Mouse (Mus musculus): ENCODE results near the gene Masp1.

Gene Masp1

DNA sequence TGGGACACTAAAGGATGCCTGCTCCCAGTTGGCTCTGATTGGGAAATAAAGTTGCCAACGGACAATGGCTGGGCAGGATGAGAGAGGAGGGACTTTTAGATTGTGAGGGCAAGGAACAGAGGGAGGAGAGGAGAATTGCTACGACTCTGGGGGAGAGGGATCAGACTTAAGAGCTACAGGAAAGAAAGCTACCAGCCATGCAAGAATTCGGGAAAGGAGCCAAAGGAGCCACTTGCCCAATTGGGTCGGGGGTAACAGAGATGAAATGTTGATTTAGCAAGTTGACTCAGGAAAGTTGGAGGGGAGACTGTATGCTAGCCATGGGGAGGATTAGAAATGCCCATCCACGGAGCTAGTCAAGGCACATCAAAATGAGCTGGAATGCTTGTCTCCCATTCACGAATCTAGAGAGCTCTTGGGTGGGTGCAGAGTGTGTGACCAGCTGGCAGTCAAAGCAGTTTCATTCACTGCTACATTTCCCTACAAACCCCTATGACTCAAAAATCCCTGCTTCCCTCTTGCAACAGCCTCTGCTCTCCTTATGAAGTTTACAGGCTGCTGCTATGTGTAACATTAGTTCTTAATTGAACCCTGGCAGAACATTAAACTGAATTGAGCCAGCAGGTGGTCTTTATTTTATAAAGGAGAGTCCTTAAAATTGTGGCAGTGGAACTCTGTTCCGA lies 61.6 kb downstream of the Masp1 start:
- DNase-seq (ENCODE audit: low spot score), result no peak

DNA sequence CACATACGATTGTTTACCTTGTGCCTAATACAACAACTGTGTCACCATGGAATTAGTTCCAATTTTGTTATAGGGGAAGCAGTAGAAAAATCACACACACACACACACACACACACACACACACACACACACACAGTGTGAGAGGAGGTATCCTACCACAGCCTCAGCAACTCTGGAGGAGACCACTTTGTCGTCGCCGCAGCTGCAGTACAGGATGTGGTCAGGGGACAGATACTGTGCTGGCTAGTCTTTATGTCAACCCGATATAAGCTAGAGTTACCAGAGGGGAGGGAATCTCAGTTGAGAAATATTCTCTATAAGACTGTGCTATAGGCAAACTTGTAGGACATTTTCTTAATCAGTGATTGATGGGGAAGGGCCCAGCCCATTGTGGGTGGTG lies 63.3 kb downstream of the Masp1 start:
- no peak for DNase-seq (ENCODE audit: low spot score)

DNA sequence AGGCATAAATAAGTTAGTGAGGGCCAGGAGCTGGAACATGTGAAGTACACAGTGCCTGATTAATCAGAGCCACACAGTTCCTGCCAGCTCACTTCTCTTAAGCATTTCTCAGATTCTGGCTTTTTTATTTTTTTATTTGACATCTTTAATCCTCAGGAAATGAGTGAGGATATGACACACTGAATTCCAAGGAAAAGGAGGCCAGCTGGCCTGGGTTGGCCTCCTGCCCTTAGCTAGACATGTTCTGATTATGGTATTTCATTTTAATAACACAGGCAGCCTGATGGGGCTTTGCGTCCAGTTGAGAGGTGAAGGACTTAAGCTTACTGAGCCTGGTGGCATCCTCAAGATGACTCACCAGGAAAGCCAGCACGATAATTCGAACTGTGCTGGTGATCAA lies 64.1 kb downstream of the Masp1 start:
- DNase-seq (ENCODE audit: low spot score), result no peak

DNA sequence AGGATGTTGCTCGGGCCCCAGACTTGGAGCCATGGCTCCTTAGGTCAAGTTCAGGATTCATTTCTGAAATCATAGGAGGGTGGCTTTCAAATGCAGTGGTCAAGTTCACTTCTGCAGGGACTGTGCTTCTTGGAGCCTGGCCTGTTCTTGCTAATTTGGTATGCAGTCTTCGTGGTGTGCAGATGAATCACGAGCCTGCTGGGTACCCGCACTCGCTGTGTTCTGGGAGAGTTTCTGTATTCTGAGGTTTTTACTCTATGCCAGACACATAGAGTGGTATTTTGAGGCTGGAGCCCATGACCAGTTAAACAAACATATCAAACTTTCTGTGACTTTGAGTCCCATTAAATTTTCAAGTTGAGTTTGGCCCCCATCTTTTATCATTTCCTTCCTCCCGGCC lies 66.2 kb downstream of the Masp1 start:
- no peak for DNase-seq (ENCODE audit: low spot score)

DNA sequence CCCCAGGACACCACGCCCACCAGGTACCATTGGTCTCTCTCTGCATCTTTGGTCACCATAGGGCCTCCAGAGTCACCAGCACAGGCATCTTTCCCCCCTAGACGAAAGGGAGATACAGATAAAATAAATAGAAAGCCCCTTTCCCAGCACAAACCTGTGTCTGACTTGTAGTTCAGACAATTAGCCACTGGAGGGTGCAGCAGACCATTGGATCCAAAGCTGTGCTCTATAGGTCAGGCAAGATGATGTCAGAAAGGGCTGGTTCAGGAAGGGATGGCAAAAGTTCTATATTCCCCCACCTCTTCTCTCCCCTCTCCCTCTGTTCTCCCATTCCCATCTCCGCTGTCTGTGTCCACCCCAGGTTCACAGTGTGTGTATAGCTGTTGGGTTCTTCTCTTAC lies 68.1 kb downstream of the Masp1 start:
- DNase-seq (ENCODE audit: low spot score), result peak; percentile 6

DNA sequence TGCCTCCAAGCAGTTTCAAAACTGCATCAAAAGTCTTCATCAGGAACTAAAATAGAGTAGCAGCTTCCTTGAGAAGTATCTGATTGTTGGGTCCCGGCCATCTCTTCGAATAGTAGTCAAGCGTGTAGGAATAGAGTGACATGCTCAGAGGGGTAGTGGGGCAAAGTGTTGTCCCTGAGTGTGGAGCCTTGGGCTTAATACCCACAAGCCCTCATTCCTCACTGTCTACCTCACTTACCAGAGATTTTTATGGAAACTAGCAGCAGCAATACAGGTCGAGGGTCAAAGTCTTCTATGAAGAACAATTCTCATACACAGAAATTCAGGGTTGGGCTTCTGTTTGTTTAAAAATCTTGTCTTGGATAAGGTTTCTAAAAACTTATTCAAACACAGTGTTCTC lies 69.8 kb downstream of the Masp1 start:
- no peak for DNase-seq (ENCODE audit: low spot score)

DNA sequence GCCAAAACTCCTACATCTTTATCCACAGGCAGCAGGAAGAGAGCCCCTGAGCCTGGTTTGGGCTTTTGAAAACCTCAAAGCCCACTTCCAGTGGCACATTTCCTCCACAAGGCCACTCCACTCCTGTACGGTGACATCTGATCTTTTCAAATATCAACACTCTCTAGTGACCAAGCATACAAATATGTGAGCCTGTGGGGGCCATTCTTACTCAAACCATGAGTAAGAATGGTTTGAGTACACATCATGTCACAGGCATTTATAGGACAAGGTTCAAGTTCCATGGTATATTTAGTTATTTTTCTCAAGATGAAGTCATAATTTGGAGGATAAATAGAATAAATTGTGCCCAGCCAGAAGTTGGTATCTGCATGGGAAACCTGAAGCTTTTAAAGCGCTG lies 70.7 kb downstream of the Masp1 start:
- DNase-seq (ENCODE audit: low spot score), result no peak

DNA sequence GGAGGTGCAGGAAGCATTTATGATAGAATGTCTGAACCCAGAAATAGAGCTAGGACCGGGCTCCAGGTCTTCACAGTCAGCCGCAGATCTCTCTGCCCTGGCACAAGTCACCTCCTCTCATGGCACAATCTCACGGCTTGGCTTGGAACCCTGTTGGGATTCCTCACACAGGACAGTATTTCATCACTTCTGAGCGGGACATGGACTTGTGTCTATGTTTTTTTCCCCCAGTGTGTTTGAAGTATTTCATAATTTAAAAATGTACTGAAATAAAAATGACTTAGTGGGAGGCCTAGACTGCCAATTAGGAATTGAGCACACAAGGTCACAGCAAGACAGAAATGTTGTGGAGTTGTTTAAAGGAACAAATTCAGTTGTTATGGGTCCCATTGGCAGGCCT lies 76.4 kb downstream of the Masp1 start:
- DNase-seq (ENCODE audit: low spot score), result no peak

DNA sequence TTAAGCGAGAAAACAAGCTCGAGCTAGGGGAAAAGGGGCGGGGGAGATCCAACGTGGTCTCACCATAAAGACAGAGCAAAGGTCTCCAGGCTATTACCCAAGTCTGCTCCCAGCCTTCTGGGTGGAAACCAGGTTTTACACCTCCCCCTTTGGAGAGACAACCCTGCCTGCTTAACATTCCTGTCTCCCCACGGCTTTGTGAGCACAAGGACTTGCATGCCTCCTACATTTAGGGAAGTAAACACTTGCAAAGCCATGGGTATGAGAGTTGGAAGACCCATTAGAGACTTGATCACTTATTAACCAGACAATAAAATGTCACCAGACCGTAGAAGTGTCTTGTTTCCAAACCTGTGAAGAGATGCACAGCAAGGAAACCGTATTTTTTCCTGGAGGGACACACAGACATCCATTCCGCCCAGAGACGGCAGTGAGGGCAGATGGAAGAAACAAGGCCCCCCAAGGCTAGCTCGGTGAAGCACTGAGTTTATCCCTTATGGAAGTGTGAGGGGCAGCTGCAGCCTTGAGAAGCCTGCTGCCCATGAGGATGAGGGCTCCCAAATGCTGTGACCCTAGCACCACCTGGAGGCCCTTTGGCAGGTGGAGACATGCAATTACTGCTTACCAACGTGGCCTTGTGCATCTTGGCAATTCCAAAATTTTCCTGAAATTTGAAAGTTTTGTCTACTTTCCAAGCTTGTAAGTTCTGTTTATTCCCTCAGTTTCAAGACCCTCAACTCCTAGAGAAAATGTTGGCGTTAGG lies 83.0 kb downstream of the Masp1 start:
- DNase-seq (ENCODE audit: low spot score), result no peak

DNA sequence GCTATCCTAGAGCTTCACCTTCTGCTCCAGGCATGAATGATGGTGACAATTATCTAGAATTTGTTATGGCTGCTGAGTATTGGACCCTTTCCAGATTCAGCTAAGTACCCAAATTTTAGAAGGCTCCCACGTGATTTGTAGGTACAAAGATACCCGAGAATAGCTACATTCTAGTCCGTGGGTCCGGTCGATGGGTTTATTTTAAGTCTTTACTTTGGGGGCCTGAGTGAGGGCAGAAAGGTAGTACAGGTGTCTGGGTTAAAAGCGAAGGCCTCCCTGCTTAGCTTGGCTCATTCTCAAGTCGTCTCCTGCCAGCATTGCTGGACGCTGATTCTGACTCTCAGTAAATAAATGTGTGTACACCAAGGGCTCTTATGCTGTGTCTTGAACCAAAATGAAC lies 90.6 kb downstream of the Masp1 start:
- no peak for DNase-seq (ENCODE audit: low spot score)

DNA sequence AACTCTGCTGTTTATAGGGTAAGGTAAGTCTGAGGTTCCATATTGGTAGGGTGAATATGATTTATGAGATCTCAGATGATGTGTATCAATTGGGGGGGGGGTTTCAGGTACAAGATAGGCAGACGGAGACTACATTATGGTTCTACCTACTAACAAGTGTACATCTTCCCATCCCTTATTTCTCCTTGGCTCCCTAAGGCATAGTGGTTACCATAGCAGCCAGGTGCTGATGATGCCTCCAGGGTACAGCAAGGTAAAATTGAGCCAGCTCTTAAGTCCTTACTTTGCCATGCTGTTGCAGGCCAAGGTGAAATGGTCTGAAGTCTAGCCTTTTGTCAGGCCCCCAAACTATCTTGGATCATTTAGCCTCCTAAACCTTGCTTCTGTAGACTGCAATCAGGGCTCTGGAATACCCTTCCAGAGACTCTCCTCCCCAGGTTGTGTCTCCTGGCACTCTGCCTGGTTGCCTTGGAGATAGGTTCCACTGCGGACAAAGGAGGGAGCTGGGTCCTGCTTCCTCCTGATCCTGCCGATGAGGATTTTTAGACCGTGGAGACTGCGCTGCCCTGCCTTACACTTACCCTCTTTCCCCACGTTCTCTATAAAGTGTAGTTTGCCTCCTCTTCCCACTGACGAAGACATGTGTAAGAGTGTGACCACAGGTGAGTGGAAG lies 91.8 kb downstream of the Masp1 start, which contains the start of gene Rtp1:
TSS of gene Rtp1 (plus strand) at position 487 of the 673 bp plus-strand sequence.
- DNase-seq (ENCODE audit: low spot score), result no peak

DNA sequence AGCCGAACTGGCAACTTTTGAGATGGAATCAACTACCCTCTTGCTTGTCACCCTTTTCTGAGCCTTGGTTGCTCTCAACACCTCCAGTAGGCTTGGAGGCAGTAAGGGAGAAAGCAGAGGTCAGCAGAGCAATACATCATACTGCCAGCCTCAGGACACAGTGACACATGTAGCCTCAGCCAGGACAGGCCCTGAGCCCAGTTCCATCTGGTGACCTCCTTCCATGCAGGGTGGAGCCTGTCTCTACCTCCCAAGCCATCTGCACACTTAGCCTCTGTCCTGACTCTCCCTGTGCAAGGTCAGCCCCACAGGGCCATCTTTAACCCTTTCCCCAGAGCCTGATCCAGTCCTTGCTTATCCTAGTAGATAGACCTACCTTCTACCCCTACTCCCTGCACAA lies 92.9 kb downstream of the Masp1 start:
- no peak for DNase-seq (ENCODE audit: low spot score)

DNA sequence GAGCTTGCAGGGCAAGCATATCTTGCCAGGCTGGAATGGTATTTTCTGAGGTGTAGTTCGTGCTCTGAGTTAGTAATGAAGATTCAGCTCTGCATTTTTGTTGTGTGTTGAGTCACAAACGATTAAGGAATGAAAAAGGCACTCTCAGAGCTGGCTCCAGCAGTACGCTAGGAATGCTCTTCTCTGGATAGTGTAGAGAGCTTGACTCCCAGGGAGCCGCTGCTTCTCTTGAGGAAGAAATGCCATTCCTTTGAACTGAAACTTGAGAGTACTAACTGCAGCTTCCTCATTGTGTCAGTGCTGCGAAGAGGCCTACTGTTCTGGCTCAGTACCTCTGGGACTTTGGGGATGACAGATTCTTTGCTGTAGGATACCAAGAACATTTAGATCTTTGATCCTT lies 96.8 kb downstream of the Masp1 start:
- no peak for DNase-seq (ENCODE audit: low spot score)

DNA sequence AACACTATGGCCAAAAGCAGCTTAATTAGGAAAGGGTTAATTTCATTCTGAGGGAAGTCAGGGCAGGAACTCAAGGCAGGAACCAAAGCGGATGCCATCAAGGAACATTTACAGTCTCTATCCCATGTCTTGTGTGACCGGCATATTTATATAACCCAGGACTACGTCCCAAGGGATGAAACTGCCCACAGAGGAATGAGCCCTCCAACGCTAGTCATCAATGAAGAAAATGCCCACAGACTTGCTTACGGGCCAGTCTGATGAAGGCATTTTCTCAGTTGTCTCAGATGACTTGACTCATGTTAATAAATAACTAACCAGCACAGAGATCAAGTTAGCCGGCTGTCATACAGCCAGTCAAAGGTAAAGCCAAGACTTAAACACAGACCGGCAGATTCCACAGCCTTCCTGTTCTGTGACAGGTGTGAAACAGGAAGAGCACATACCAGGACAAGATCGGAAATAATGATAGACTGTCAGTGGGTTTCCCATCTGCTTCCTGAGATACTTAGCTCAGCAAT lies 101.0 kb downstream of the Masp1 start:
- DNase-seq (ENCODE audit: low spot score), result no peak

DNA sequence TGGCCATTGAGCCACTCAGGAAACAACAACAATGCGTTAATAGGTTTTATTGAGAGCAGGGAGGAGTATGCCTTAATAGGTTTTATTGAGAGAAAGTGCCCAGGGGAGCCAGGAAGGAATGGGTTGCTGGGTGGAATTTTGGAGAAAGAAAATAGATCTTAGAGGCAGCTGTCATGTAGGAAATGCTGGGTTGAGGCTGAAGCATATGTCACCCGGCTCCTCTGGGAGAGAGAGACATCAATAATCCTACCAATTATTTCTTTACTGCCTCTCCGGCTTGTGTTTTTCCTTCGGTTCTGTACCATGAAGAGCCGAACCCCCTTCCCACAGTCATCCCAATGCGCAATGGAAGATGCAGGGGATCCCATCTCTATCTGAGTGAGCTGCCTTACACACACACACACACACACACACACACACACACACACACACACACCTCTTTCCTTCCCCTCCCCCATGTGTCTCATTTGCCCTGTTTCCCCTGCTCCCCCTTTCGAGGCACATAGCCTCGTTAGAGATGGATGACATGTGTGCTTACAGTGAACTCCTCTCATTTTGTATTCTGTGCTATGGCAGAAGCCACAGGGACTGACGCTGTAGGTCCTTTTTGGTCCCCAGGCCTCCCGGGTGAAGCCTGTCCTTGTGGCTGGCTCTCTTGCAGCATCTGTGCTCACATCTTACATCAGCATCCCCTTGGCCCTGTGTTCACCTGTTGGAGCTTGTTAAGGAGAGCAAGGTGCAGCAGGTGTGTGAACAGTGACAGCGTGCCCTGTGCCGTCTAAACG lies 103.0 kb downstream of the Masp1 start:
- no peak for DNase-seq (ENCODE audit: low spot score)

DNA sequence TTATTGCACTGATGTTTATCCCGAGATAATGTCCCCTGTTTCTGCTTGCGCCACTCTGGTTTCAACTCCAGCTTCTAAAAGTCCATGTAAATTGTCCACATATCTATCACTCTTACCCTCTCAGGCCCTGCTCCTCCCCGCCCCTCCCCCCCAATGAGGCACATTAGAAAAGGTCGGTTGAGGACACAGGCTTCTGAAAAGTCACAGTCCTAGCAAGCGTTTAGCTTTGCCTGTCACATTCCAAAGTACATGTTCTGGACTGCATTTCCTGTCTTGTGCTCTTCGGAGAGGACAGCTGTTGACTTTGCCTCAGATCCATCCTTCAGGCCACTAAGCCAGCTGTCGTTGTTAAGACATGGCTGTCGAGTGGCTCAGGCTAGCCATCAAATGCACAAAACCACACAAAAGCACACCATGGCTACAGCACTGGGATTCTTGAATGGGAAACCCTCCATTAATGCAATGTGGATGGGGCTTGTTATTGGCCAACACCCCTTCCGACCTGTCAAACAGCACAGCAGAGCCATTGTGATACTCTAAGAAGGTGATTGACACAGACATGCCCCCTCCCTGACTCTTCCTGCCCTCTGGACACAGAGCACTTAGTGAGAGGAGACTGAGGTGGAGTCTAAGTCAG lies 103.8 kb downstream of the Masp1 start:
- DNase-seq (ENCODE audit: low spot score), result no peak

DNA sequence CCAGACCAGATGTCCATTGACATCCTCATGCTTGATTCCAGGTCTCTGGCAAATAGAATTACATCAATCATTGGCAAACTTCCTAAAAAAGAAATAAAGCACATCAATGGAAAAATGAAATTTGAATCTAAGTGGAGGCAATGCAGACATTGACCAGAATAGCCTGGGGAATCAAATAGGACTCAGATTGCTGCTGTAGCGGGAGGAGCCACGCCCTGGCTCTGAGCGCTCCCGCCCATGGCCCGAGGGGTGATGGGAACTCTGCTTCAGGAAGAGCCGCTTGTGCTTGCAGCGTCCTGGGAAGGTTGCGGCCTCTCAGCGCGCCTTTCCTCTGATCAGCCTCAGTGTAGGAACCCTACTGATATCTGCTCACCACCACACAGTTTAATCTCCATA lies 104.4 kb downstream of the Masp1 start:
- DNase-seq (ENCODE audit: low spot score), result no peak

DNA sequence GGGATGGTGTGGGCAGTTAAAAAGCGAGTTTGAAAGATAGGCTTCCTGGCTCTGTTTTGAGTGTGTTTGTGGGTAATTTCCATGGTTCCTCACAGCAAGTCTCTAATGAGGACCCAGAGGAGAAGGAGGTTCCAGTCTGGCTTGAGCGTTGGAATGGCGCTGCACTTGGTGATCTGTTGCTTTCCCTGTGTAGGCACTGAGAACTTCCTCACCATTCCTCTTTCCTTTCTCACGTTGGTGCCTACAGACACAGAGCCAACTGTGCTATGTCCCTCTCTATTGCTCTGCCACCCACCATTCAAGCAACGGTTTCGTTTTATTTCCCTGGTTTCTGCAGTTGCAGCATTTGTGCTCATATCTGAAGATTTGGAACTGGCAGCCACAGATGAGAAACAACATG lies 107.7 kb downstream of the Masp1 start:
- no peak for DNase-seq (ENCODE audit: low spot score)

DNA sequence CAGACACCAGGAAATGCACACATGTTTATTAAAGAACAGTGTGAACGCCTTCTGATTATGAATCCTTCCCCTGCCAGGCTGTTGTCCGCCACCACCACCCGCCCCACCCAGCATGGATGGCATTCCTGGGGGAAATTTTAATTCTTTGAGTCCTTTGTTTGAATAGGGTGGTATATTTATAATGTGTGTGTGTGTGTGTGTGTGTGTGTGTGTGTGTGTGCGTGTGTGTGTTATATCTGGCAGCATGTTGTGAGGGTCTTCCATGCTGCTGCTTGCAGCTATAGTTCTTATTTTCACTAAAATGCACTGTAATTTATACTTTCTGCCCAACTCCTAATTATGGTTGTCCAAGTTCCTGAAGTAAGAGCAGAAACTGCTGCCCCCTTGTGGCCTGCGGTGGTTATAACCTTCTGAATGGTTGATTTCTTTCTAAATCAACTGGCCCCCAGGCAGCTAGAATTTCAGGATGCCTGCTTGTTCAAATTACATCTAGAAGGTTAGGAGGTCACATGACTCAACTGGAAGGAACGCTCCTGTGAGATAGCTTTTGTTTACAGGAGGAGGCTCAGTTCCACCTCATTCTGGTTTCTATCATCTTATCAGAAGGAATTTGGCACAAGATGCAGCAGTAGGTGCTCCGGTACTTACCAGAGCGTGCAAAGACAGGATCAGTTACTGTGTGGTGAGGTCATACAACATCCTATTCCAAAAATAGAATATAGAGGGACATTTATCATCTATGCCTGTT lies 117.4 kb downstream of the Masp1 start:
- DNase-seq (ENCODE audit: low spot score), result peak; percentile 38

DNA sequence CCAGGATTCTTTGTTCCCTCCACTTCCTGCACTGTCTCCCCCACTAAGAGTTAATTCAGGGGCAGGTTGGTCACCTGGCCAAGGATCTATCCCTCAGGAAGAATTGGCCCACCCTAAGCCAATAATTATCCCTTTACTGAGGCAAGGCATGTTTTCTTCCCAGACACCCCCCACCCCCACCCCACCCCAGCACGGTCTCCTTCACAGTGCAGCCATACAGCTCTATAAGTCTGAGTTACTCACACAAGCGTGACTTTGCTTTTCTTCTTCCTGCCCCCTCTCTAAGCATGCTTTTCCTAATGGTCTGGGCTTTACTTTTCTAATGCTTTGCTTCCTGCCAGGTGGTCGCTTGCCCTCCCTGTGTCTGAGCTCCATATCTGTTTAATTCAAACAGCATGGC lies 118.7 kb downstream of the Masp1 start:
- DNase-seq (ENCODE audit: low spot score), result no peak

DNA sequence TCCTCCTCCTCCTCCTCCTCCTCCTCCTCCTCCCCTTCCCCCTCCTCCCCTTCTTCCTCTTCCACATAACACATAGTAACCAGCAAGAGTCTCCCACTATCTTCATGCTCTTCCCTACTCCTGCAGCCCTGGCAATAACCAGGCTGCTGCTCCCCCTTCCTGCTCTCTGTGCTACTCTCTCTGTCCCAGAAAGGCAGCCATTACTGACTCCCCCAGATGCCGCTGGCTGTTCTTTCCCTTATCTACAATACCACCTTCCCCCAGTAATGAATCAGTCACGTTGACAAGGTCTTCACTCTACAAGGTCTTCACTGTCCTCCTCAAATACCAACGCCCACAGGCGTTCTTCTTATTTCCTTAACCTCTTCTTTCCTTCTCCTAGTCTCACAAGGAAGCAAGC lies 119.2 kb downstream of the Masp1 start:
- peak; percentile 13 for DNase-seq (ENCODE audit: low spot score)

Data from c-Kit-positive CD71-positive TER-119-positive erythroid progenitor cells, embryonic 14.5 days (primary cell).